Mouse (Mus musculus): ENCODE measurements around the gene Myom1. TPM values are rescaled to one million over a fixed set of nuclear protein-coding genes. Genes with fewer than 3 reads are reported as not detected.

Myom1 gene
- polyA plus RNA-seq, 1 experiment, result 2.1 TPM

- H3K36me3 ChIP-seq (ENCODE audit: control insufficient read depth, insufficient read depth, low read length), result no peaks in the 10 kb centered on the region
- H3K4me1 ChIP-seq (ENCODE audit: control insufficient read depth, insufficient read depth, low read length), result no peaks in the 10 kb centered on the region
- H3K27me3 ChIP-seq (ENCODE audit: control insufficient read depth, insufficient read depth, low read length), result no peaks in the 10 kb centered on the region
- no peak overlapping the region for H3K4me3 ChIP-seq (ENCODE audit: control insufficient read depth, low read depth, low read length)
- H3K27ac ChIP-seq (ENCODE audit: control insufficient read depth, insufficient read depth, low read depth, low read length), result no peak overlapping the region
- TF ChIP-seq CTCF (IDR thresholded peaks at IDR 0.05; ENCODE audit: control insufficient read depth, insufficient read depth, insufficient replicate concordance, low read depth, low read length), result no peak
- TF ChIP-seq POLR2A (IDR thresholded peaks at IDR 0.05; ENCODE audit: control insufficient read depth, low read depth, low read length), result no peak
Measured at GRCm38 (mm10) chr17:71069176-71069575, 66.7 kb downstream of the Myom1 start.

- no peaks in the 10 kb centered on the region for H3K4me1 ChIP-seq (ENCODE audit: control insufficient read depth, insufficient read depth, low read length)
- no peaks in the 10 kb centered on the region for H3K36me3 ChIP-seq (ENCODE audit: control insufficient read depth, insufficient read depth, low read length)
- H3K27me3 ChIP-seq (ENCODE audit: control insufficient read depth, insufficient read depth, low read length), result no peaks in the 10 kb centered on the region
- no peak overlapping the region for H3K27ac ChIP-seq (ENCODE audit: control insufficient read depth, insufficient read depth, low read depth, low read length)
- H3K4me3 ChIP-seq (ENCODE audit: control insufficient read depth, low read depth, low read length), result no peak overlapping the region
- TF ChIP-seq POLR2A (IDR thresholded peaks at IDR 0.05; ENCODE audit: control insufficient read depth, low read depth, low read length), result no peak
- no peak for TF ChIP-seq CTCF (IDR thresholded peaks at IDR 0.05; ENCODE audit: control insufficient read depth, insufficient read depth, insufficient replicate concordance, low read depth, low read length)
Measured at GRCm38 (mm10) chr17:71071958-71072357, 69.5 kb downstream of the Myom1 start.

- no peaks in the 10 kb centered on the region for H3K4me1 ChIP-seq (ENCODE audit: control insufficient read depth, insufficient read depth, low read length)
- H3K4me3 ChIP-seq (ENCODE audit: control insufficient read depth, low read depth, low read length), result no peak overlapping the region
- no peaks in the 10 kb centered on the region for H3K36me3 ChIP-seq (ENCODE audit: control insufficient read depth, insufficient read depth, low read length)
- no peak overlapping the region for H3K27ac ChIP-seq (ENCODE audit: control insufficient read depth, insufficient read depth, low read depth, low read length)
- no peaks in the 10 kb centered on the region for H3K27me3 ChIP-seq (ENCODE audit: control insufficient read depth, insufficient read depth, low read length)
- no peak for TF ChIP-seq POLR2A (IDR thresholded peaks at IDR 0.05; ENCODE audit: control insufficient read depth, low read depth, low read length)
- TF ChIP-seq CTCF (IDR thresholded peaks at IDR 0.05; ENCODE audit: control insufficient read depth, insufficient read depth, insufficient replicate concordance, low read depth, low read length), result no peak
Measured at GRCm38 (mm10) chr17:71074386-71074785, 72.0 kb downstream of the Myom1 start.

DNA sequence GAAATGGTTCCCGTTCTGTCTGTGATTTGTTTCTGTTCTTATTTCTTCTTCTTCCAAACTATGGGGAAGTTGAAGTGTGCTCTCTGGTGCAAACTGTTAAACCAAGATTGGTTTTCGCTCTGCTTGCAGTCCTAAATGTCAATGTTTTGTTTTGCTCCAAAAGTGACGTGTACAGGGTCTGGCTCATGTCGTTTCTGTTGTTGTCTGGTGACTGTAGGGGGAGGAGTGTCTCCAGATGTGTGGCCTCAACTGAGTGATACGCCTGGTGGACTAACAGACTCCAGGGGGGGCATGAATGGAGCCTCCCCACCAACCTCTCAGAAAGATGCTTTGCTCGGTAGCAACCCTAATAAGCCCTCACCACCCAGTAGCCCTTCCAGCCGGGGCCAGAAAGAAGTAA, 79.6 kb downstream of the Myom1 start:
- no peaks in the 10 kb centered on the region for H3K36me3 ChIP-seq (ENCODE audit: control insufficient read depth, insufficient read depth, low read length)
- TF ChIP-seq POLR2A (IDR thresholded peaks at IDR 0.05; ENCODE audit: control insufficient read depth, low read depth, low read length) (no peak), CTCF (IDR thresholded peaks at IDR 0.05; ENCODE audit: control insufficient read depth, insufficient read depth, insufficient replicate concordance, low read depth, low read length) (no peak)
- no peaks in the 10 kb centered on the region for H3K4me1 ChIP-seq (ENCODE audit: control insufficient read depth, insufficient read depth, low read length)
- no peak overlapping the region for H3K4me3 ChIP-seq (ENCODE audit: control insufficient read depth, low read depth, low read length)
- H3K27me3 ChIP-seq (ENCODE audit: control insufficient read depth, insufficient read depth, low read length), result no peaks in the 10 kb centered on the region
- no peak overlapping the region for H3K27ac ChIP-seq (ENCODE audit: control insufficient read depth, insufficient read depth, low read depth, low read length)

DNA sequence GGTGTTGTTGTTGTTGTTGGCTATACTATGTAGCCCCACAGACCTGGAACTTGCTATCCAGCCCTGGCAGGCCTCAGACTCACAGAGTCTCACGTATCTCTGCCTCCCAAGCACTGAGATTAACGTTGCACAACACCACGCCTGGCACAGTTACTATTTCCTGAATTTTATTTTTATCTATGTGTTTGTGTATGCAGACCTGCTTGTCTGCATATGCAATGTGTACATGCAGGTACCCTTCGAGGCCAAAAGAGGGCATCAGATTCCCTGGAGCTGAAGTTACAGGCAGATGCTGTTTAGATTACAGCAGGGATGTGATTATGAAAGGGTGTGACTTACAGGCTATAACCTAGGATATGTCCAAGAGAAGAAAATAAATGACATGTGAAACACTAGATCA, 84.5 kb downstream of the Myom1 start:
- no peak for TF ChIP-seq POLR2A (IDR thresholded peaks at IDR 0.05; ENCODE audit: control insufficient read depth, low read depth, low read length)
- TF ChIP-seq CTCF (IDR thresholded peaks at IDR 0.05; ENCODE audit: control insufficient read depth, insufficient read depth, insufficient replicate concordance, low read depth, low read length), result no peak
- Histone ChIP-seq H3K27ac (ENCODE audit: control insufficient read depth, insufficient read depth, low read depth, low read length) (no peak overlapping the region), H3K4me1 (ENCODE audit: control insufficient read depth, insufficient read depth, low read length) (no peaks in the 10 kb centered on the region), H3K27me3 (ENCODE audit: control insufficient read depth, insufficient read depth, low read length) (no peaks in the 10 kb centered on the region), H3K36me3 (ENCODE audit: control insufficient read depth, insufficient read depth, low read length) (no peaks in the 10 kb centered on the region), H3K4me3 (ENCODE audit: control insufficient read depth, low read depth, low read length) (no peak overlapping the region)

DNA sequence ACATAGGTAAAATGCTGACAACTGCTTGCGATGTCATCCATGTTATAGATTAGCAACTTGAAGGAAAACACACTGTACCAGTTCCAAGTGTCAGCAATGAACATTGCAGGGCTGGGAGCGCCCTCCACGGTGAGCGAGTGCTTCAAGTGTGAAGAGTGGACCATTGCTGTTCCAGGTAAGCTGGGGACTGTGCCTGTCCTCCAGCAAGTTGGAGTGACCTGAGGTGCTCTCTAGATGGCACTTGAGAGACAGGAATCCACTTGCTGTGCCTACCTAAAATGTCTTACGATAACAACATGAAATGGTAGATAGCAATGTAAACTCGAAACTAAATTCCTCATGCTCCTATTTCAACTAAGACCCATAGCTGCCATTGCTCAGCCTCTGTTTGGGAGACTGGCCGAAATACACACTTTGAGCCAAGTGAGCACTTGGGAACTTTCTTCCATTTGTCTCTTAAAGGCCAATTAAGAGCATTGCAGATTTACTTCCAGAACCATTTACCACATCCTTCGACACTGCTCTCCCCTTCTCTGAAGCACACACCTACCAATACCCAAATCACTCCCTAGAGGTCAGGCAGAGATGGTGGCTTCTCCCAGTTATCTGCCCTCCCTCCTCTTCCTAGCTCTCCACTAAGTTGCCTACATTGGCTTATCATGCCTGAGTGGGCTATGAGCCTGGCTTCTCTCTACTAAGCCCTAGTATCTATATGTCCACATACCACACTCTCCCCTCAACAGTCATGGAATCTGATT, 85.1 kb downstream of the Myom1 start:
- TF ChIP-seq POLR2A (IDR thresholded peaks at IDR 0.05; ENCODE audit: control insufficient read depth, low read depth, low read length), result no peak
- TF ChIP-seq CTCF (IDR thresholded peaks at IDR 0.05; ENCODE audit: control insufficient read depth, insufficient read depth, insufficient replicate concordance, low read depth, low read length), result peak; percentile 11; the same call in 1 of the 2 replicates
- Histone ChIP-seq H3K4me1 (ENCODE audit: control insufficient read depth, insufficient read depth, low read length) (no peaks in the 10 kb centered on the region), H3K27me3 (ENCODE audit: control insufficient read depth, insufficient read depth, low read length) (no peaks in the 10 kb centered on the region), H3K4me3 (ENCODE audit: control insufficient read depth, low read depth, low read length) (no peak overlapping the region), H3K27ac (ENCODE audit: control insufficient read depth, insufficient read depth, low read depth, low read length) (no peak overlapping the region), H3K36me3 (ENCODE audit: control insufficient read depth, insufficient read depth, low read length) (no peaks in the 10 kb centered on the region)

DNA sequence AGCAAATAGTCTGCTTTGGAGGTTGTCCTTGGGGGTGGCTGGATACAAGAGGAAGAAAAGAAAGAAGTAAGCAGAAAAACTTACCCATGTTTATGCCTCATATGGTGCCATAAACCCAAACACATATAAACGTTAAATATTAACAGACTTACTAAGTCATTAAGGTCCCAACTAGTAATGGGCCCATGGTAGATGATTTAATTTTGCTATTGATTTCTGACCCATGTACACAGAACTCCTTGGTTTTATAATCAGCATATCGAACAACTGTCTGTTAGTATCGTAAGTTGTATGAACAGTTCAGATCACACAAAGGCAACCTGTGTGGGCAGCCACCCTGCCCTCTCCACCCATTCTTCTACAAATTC, 85.7 kb downstream of the Myom1 start:
- Histone ChIP-seq H3K27ac (ENCODE audit: control insufficient read depth, insufficient read depth, low read depth, low read length) (no peak overlapping the region), H3K4me3 (ENCODE audit: control insufficient read depth, low read depth, low read length) (no peak overlapping the region), H3K4me1 (ENCODE audit: control insufficient read depth, insufficient read depth, low read length) (no peaks in the 10 kb centered on the region), H3K36me3 (ENCODE audit: control insufficient read depth, insufficient read depth, low read length) (no peaks in the 10 kb centered on the region), H3K27me3 (ENCODE audit: control insufficient read depth, insufficient read depth, low read length) (no peaks in the 10 kb centered on the region)
- TF ChIP-seq CTCF (IDR thresholded peaks at IDR 0.05; ENCODE audit: control insufficient read depth, insufficient read depth, insufficient replicate concordance, low read depth, low read length) (no peak), POLR2A (IDR thresholded peaks at IDR 0.05; ENCODE audit: control insufficient read depth, low read depth, low read length) (no peak)
